Mouse (Mus musculus) embryonic fibroblast, embryonic 13.5 days (primary cell): ENCODE results near the gene 1700029I15Rik.

Experiments used
- CTCF ChIP-seq: IDR thresholded peaks from 2 replicates; pipeline ENCODE4 v1.5.1; 2011; ENCODE audit warnings: mild to moderate bottlenecking, control low read depth, low read length, moderate library complexity, borderline replicate concordance; ENCODE audit not compliant: insufficient read depth
- POLR2A ChIP-seq: IDR thresholded peaks from 2 replicates; pipeline ENCODE4 v1.6.1; 2011; ENCODE audit warnings: low read depth, mild to moderate bottlenecking, control low read depth, low read length, moderate library complexity

- TF ChIP-seq CTCF (no peak), POLR2A (no peak)
Observed at GRCm38 (mm10) chr2:92372767-92373436, 9.4 kb upstream of the 1700029I15Rik start.
